Mouse (Mus musculus): ENCODE data around the gene Nrg3.

The Nrg3 gene

DNA sequence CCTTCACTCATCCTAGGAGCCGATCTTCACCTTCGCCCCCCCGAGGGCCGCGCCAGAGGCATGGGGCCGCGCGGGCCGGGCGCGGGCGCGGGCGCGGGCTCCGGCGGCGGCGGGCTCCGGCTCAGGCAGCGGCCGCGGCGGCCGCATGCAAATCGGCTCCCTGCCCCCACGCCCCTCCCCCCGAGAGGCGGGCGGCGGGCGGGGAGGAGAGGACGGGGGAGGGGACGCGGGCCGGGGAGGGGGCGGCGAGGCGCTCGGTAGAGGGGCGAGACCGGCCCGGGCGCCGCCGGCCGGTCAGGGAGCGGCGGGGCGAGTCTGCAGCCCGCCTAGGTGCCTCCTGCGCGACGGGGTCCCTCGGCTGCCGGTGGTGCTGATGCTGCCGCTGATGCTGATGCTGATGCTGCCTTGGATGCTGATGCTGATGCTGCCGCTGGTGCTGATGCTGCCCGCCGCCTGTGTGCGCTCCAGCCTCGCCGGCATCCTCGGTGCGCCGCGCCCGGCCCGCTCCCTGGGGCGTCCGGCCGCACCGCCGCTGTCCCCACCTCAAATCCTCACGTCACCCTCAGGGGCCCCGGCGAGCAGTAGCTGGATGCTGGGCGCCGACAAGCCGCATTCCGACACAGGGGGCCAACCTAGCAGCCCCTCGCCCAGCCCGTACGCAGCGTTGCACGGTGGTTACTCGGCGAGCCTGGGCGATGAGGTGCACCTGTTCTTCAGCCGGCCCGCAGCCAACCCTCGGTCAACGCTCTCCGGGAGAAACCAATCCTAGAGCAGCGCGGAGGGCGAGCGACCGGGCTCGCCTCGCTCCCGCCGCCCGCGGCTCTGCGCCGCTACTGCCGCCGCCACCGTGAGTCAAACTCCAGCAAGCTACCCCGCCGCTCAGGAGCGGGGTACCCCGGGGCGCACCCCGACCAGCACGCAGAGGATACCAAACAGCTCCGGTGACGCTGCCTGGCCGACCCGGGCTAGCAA, at the start of gene Nrg3:
Gene Nrg3, minus strand, starts transcription at position 299 of the 972 bp plus-strand sequence.
- ChIA-PET CTCF (interaction anchor here in 1 of 4 experiments (0.6 kb wide), 1 partner anchor 1688 kb away, joined by 3 read pairs; no protein-coding TSS in a partner anchor), POLR2A (interaction anchor here in 1 of 4 experiments (0.6 kb wide), 1 partner anchor 32 kb away, joined by 3 read pairs; no protein-coding TSS in a partner anchor)

- CTCF ChIA-PET: no interaction called here
- POLR2A ChIA-PET: no interaction called here
These were observed 36.1 kb upstream of the Nrg3 start for GRCm38 (mm10) chr14:39508956-39509355.

GRCm38 (mm10) chr14:39473771-39474211, 903 bp upstream of the Nrg3 start:
- ChIA-PET CTCF (interaction anchor here in 2 of 4 experiments (0.6 to 0.7 kb wide), 2 partner anchors 612 to 1687 kb away, joined by 3 to 4 read pairs; no protein-coding TSS in a partner anchor), POLR2A (interaction anchor here in 1 of 4 experiments (0.6 kb wide), 1 partner anchor 32 kb away, joined by 3 read pairs; no protein-coding TSS in a partner anchor)

- ChIA-PET POLR2A (no interaction called here), CTCF (no interaction called here)
These were observed 639 bp downstream of the Nrg3 start for GRCm38 (mm10) chr14:39472146-39472751.

GRCm38 (mm10) chr14:39471236-39471981, 1.5 kb downstream of the Nrg3 start:
- POLR2A ChIA-PET: interaction anchor here in 2 of 4 experiments (0.6 to 0.7 kb wide), 2 partner anchors 30 to 1562 kb away, joined by 3 to 6 read pairs; no protein-coding TSS in a partner anchor

GRCm38 (mm10) chr14:39445501-39445900, 27.4 kb downstream of the Nrg3 start:
- POLR2A ChIA-PET: no interaction called here
- CTCF ChIA-PET: no interaction called here

More at GRCm38 (mm10) chr14:39471236-39471981, 1.5 kb downstream of the Nrg3 start:
- CTCF ChIA-PET: no interaction called here

DNA sequence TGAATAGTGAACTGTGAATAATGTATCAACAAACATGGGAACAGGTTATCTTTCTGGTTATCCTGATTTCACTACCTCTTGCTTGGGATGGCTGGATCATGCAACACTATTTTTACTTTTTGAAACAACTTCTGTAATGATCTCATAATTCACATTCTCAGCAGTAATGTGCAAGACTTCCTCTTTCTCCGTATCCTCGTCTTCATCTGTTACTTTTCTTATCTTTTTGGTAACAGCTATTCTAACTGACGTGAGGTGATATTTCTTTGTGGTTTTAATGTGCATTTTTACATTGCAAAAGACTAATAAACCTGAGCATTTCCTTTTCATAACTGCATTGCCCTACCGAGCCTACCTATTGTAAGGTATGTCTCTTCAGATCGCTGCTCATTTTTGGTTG, 44.4 kb downstream of the Nrg3 start:
- ChIA-PET CTCF (no interaction called here), POLR2A (no interaction called here)

GRCm38 (mm10) chr14:39421874-39422273, 51.0 kb downstream of the Nrg3 start:
- ChIA-PET POLR2A (no interaction called here), CTCF (no interaction called here)

DNA sequence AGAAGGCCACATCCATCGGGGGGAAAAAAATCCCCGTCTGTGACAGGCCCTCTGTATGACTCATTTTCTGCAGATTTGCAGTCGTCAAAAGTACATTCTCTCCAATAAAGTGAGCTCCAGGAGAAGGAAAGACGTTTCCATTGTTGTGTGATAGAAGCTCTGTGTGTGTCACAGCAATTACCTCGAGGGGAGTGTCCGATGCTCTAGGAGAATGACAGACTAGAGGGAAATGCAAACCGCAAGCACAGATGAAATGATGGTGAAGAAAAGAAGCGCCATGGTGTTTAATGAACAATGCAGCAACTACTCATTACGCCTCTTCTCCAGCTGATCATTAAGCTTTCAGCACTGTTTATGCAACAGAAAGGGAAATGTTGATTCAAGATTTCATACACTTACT, 59.6 kb downstream of the Nrg3 start:
- CTCF ChIA-PET: no interaction called here
- POLR2A ChIA-PET: no interaction called here

- CTCF ChIA-PET: no interaction called here
- POLR2A ChIA-PET: no interaction called here
These were observed 86.0 kb downstream of the Nrg3 start for GRCm38 (mm10) chr14:39386845-39387244.

DNA sequence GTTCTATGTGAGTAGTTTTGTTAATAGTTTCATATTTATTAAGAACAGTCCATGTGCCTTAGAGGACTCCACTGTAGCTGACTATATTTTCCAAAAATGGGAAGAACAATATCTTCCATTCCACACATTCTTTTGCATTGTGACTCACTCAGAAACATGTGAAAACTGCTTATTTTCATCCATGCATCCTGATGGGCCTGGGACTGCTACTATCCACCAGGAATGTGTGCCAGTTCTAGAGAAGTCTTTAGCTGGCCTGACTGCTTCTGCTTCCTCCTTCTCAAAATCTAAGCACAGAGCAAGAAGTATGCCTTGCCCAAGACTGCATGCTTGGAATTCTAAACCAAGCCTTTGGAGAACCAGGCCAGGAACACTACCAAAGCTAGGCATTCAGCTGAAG, 91.6 kb downstream of the Nrg3 start:
- ChIA-PET CTCF (no interaction called here), POLR2A (no interaction called here)

GRCm38 (mm10) chr14:39373220-39373619, 99.7 kb downstream of the Nrg3 start:
- POLR2A ChIA-PET: no interaction called here
- CTCF ChIA-PET: no interaction called here

GRCm38 (mm10) chr14:39356251-39356650, 116.6 kb downstream of the Nrg3 start:
- POLR2A ChIA-PET: no interaction called here
- CTCF ChIA-PET: no interaction called here

DNA sequence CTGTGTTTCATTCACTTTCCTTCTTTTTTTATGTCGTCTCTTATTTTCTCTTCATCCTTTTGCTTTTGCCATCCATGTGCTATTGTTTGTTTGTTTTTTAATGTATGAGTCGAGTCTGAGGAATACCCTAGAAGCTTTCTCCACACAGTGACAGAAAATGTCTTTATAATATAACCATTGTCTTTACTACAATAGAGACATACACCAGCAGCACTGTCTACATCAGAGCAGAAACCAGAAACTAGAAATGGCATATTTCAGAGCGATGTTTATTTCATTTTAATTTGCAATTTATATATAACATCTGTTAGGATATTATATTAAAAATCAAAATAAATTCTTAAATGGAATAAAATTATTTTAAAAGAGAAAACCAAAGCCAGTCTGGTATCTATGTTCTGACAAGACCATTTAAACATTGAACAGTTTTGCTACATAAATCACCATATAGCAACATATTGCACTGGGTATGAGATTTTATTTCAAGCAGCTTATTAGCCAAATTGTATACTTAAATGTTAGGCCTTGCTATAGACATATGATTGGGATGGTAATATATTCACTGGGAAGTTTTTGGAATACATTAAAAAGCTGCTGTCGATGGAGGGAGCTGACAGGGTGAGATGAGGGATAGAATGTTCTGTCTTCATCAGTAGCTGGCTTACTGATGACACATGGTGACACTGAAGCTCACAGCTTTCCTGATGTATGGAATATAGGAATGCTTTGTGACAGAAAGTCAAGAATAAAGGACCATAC, 120.7 kb downstream of the Nrg3 start:
- ChIA-PET POLR2A (no interaction called here), CTCF (no interaction called here)

GRCm38 (mm10) chr14:39317424-39318110, 155.3 kb downstream of the Nrg3 start:
- CTCF ChIA-PET: no interaction called here
- POLR2A ChIA-PET: no interaction called here

GRCm38 (mm10) chr14:39314111-39314510, 158.8 kb downstream of the Nrg3 start:
- ChIA-PET POLR2A (no interaction called here), CTCF (no interaction called here)

DNA sequence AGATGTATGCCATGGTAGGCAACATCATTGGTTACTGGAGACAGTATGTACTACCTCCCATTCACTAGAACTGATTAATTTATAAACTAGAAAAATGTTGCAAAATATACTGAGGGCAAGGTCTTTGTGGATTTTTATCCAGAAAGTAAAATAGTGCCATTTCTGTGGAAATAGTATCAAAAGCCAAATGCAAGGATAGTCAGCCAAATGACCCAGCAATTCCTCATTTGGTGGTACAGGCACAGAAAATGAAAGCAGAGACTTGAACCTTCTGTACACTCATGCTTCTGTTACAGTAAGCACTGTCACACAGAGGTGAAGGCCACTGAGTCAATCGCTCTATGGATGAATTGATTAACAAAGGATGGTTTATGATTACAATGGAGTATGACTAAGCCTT, 207.8 kb downstream of the Nrg3 start:
- ChIA-PET POLR2A (no interaction called here), CTCF (no interaction called here)

DNA sequence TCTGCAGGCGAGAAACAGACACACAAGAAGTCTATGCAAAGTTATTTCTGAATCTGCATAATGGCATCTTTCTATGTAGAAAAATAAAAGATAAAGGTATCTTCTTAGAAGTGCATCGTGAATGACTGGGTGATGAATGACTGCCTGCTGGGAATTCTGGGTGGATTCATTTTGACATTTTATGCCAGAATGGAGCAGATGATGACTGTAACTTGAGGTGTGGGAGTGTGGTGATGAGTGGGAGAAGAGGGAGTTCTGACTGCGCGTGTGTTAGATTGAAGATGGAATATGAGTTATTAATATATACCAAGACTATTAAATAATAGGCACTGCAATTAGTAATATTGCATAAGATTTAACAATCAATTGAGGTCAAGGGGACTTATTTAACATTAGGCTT, 208.5 kb downstream of the Nrg3 start:
- POLR2A ChIA-PET: no interaction called here
- CTCF ChIA-PET: no interaction called here

- CTCF ChIA-PET: no interaction called here
These were observed 211.9 kb downstream of the Nrg3 start for GRCm38 (mm10) chr14:39261016-39261415.

More at GRCm38 (mm10) chr14:39261016-39261415, 211.9 kb downstream of the Nrg3 start:
- POLR2A ChIA-PET: no interaction called here
